Mouse (Mus musculus): ENCODE results near the gene Abca8a.
A peak's percentile ranks its signal among the peaks of the same experiment; 100 is the strongest.
"Not testable (repeated sequence)": the region's sequence is repeated elsewhere in the genome, so short reads cannot be mapped to it uniquely, and the experiment has no call there.

The Abca8a gene

DNA sequence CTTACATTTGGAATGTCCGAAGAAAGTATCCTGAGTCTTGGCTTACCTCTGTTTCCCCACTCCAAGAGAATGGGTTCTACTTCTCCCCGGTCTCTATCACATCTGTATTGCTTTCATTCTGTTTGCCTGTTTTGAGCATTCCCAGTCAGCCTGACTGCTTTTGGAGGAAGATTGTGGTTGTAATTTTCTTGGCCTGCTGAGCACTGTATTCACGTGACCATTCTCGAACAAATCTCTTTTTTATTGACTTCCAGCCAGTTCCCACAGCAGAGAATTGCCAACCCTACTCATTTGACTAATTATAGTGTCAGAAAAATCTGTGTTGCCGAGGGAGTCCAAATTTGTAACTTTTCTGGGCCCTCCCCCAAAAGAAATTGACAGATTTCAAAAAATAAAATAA is at the start of gene Abca8a:
Gene Abca8a, minus strand, starts transcription at position 121 of the 400 bp plus-strand sequence.
- DNase-seq = peak in 1 of 2 experiments; percentile 42

DNA sequence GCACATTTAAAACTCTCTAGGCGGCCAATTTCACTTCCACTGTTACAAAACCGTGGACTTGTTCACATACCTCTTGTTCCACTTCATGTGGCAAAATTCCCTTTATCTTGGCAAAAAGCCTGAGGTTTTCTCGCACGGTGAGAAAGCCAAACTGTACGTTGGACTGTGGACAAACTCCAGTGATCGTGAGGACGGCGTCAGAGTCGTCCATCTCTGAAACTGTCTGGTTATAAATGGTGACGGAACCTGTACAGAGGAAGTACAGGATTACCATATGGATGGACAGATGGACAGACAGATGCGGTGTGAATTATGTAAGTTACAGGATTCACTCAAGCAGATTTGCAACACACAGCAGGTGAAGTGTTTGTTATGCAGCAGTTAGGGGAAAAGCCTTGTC is 49.6 kb upstream of the Abca8a start:
- DNase-seq = peak; percentile 49 to 51

DNA sequence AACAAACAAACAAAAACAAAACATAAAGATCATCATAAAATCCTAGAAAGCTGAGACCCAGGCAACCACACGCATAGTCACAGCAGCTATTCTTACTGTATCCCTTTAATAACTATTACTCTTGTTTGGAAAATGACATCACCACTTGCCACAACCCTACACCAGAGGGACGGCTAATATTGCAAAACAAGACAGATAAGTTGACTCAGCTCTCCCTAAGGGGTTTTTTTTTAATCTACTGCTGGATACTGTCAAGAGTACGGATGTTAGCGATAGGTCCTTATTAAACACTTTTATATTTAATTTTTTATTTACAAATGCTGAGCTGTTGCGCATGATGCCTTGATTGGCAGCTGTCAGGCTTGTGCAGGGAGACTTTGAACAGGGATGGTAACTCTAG is 35.0 kb upstream of the Abca8a start:
- DNase-seq = no peak

DNA sequence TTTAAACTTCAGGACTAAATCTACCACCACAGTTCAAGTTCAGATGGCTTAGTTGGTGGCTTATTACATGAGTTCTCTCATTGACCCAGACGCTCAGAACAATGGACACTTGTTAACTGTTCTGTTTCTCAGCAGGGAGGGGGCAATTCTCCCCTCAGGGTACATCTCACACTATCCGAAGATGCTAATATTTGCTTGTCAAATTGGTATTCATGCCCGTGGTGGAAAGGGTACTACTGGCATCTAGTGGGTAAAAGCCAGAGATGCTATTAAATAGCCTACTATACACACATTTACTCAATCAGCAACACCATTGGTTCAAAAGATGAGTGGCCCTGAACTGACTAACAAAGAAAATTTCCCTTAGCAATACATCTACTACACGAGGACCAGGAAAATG is 15.4 kb upstream of the Abca8a start:
- DNase-seq = no peak

DNA sequence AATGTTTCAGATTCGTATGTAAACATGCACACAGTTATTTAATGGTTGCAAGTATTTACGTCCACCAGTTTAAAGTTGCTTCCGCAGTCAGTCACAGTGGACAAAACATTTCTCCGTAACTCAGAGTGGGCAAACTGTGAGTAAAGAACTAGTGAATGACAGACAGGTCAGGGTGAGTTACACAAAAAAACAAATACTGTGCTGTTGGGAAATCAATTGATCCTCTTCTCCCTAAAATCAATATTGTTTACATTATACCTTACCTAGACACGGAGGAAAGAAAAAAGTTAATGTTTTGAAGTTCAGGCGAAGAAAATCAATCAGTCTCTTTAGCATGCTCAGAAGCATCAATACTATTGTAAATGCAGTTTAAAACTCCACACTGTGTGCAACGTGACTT is 5.7 kb upstream of the Abca8a start:
- no peak for DNase-seq

DNA sequence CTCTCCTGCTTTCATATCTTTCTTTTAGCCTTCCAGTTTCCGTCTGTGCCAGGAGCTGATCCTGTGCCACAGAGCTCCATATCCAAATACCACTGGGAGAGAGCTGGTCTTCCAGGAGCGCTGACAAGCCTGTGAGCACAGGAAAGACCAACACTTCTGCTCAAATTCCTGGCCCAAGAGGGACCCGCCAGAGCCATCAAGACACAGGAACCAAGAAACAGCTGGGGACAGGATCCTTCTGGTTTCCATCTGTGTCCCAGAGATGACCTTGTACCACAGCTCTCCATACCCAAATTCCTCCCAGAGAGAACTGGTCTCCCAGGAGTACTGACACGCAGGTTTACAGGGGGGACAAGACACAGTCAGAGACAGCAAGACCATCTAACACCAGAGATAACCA is 3.1 kb upstream of the Abca8a start:
- DNase-seq = no peak

DNA sequence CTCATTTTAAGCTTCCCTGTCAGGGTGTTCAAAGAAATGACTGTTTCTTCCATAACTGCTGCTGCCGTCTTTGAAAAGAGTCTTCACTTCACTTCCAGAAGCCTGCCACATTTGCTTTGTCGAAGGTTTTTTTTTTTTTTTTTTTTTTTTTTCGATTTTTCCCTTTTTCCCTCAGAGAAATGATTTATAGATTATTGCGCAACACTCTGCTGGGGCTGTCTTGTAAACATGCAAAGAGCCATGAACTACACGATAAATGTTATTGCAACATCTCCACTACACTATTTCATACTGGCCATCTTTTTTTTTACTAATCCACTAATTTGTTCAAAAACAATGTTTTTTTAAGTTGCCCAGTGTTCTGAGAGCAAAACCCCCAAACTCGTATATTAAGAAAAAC is 1.7 kb upstream of the Abca8a start:
- peak in 1 of 2 experiments; percentile 26 for DNase-seq

DNA sequence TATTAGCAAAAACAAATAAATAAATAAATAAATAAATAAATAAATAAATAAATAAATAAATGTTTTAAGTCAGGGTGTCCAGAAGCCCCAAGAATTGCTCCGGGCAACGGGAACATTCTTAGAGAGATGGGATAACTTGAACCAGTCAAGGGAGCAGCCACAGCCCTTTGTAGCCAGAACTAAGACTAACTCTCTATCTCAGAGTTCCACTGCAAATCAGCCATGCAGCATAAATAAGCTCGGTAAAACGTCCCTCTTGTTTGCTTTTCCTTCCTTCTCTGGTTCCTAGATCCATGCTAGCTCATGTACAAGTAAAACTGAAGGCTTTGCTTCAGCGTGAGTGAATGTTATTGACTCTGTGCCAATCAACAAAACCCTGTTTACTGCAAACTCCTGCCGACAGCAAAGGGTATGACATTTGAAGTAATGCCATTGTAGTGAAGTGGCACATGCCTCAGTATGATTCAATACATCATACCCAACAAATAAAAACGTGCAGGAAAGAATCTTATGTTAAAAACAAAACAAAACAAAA is 865 bp downstream of the Abca8a start:
- DNase-seq = no peak

DNA sequence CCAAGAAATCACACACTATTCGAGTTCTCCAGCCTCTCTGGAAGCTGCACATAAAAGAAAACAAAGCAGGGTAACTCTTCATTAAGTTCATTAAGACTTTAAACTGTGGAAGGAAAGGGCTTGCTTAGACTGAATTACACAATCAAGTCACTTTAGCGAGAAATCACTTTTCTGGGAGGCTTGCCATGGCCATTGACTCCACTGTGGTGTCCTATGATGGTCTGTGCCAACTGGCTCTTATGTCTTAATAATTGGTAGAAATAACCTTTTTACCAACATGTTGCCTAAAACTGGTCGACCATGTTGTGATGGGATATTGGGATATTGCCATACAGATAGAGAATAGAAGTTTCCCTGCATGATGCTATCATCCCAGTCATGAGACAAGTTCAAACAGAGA is 1.5 kb downstream of the Abca8a start:
- peak in 1 of 2 experiments; percentile 13 for DNase-seq

DNA sequence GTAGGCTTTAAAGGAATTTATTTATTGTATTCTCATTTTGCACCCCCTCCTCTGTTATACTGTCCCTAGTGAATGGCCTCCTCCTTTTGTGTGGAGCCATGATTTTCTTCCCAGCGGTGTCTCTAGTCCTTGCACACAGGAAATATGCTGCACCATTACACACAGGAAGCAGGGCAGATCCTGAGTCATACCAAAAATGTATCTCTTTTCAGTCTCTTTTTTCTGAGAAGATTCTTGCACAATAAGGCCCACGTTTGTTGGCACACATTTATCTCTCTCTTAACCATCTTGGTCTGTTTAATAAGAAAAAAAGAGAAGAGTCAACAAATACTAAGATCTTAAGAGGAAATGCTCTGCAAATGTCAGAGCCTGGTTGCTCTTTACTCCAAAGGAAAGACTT is 4.5 kb downstream of the Abca8a start:
- DNase-seq = no peak

DNA sequence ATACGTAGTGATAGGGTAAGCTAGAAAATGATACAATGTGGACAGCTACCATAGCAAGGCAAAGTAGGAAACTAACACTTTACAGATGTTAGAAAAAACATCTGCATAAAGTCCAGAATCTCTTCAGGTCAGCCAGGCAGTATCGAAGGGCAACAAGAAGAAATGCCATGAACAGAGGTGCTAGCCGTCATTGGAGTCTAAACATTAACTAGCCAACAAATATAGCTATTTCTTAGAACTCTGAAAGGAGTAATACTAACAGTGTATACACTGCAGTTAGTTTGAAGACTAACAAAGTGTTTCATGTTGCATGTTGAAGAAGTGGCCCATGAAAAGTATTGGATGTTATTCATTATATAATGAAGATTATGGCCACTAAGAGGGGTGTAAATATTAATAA is 23.6 kb downstream of the Abca8a start:
- no peak for DNase-seq

DNA sequence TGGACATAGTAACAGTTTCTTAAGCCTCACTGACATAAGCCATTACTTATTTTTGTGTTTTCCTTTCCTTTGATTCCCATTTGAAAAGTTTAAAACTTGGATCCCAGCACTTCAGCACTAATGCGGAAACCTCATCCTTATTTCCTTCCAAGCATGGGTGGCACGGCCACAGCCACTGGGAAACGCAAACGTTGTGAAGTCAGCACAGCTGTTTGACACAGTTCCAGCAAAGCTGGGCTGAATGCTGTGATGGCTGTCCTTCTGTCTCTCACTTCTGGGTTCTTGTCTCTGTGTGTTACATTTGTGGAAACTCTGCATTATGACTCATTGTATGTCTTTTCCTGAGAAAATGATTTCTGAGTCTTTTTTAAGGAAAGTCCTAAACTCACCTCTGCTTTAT is 34.7 kb downstream of the Abca8a start:
- peak in 1 of 2 experiments; percentile 3 for DNase-seq

DNA sequence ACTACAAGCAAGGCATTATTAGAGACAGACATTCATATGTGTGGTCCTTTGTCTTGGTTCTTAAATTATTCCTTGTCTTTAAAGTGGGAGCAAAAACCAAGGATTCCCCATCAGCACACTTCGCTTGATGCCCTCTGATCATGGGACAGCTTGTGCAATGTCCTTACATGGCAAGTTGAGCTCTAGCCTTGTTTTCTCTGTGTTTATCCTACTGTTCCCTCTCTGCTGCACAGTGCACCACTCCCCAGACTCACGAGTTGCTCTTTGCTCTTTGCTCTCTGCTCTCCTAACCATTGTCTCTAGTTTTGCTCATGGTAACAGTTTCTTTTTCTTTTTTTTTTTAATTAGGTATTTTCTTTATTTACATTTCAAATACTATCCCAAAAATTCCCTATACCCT is 35.7 kb downstream of the Abca8a start:
- peak; percentile 20 to 28 for DNase-seq

DNA sequence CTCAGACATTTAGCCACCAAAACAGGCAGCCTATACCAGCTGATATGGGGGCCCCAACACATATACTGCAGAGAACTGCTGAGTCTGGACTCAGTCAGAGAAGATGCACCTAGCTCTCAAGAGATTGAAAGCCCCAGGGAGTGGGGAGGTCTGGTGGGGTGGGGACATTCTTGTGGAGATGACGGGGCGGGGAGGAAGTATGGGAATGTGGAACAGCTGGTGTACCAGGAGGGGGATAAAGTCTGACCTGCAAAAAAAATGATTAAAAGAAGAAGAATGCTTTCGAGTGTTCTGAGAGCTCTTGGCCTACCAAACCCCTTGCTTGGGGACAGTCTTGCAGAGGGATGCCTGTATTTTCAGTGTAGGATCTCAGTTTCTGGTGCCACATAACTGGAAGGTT is 42.1 kb downstream of the Abca8a start:
- no peak for DNase-seq

DNA sequence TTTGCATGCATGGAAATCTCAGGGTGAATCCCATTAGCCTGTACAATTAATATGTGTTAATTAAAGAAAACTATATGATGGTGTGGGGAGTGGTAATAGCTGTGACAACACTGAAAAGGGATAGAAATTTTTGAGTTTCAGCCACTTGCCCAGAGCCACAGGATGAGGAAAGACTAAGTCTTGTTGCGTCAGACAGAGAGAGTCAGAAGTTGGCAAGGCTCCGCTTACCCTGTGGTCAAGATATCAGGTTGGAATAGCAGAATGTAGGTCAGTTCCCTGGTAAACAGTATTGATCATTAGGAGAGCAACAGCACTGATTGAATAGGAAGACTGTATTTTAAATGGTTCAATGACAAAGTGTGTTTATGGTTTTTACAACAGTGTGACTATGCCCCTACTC is 58.0 kb downstream of the Abca8a start:
- DNase-seq = no peak

DNA sequence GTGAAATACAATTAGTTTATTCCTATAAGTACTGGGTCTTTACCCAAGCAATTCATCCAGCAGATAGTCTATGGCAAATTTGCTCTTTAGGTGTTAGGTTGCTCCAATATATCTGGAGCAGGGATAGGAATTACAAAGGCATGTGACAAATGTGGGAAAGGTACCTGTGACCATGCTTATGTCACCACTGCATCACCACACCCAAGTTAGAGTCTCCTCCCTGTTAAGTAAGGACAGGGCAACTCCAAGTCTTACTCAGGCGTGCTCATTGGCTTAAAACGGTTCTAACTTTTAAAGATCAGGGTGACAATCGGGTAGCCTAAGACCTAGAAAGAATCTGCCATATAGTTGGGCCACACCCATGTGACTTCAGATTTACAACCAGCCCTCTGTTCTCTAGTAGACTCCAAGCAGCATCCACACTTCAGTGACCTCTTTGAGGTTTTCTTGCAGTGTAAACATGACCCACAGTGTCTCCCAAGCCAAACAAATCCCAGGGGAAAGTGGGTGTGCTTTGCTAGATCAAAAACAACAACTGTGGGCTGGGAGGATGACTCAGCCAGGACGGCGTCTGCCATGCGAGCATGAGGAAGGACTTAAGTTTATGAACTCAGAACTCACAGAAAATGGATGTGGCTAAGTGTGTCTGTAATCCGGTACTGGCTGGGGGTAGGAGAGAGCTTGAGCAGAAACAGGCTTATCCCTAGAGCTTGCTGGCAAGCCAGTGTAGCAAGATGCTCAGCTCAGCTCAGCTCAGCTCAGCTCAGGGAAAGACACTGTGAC is 66.7 kb downstream of the Abca8a start:
- peak; percentile 23 to 44 for DNase-seq

DNA sequence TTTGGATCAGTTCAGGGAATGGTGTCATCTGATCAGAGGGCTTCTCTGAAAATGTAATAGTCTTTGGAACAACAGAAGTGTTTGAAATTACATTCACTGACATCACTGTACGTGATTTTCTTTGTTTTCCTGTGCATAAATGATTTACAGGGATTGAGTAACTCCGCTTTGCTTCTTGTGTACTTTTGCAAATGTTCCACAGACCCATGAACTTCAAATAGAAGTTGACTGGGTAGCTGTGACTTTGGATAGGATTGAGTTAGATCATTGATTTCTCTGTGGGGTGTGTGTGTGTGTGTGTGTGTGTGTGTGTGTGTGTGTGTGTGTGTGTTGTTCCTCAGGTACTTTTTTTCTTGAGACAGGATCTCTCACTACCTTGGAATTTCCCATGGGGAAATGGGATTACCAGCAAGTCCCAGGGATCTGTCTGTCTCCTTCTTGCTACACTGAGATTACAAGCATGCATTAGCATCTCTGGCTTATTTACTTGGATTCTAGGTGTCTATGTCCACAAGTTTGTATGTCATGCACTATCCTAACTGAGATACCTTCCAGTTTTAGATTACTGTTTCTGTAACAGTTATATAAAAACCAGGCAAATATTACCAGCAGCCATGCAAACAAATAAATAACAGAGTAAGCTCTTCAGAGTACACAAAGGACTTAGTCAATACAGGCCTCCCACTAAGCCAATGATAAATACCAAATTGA is 84.8 kb downstream of the Abca8a start:
- no peak for DNase-seq

DNA sequence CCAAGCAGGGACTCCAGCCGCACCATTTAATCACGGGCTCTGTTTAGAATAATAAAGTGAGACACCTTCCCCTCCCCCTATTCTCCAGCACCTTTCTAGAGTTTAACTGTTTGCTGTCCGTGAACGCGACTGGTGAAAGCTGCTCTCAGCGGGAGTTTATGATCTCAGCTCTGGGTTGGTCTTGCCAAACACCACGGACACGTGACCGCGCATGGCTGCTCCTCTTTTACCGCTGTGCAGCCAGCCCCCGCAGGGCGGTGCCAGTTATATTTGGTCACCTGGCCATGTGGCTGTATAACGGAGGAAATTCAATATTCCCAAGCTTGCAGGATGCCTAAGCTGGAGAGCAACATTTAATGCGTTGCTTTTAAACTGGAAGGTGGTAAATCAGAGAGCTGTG is 100.2 kb downstream of the Abca8a start, which contains the start of gene Abca8b:
Gene Abca8b, minus strand, starts transcription at position 222 of the 400 bp plus-strand sequence.
- peak; percentile 80 to 81 for DNase-seq

DNA sequence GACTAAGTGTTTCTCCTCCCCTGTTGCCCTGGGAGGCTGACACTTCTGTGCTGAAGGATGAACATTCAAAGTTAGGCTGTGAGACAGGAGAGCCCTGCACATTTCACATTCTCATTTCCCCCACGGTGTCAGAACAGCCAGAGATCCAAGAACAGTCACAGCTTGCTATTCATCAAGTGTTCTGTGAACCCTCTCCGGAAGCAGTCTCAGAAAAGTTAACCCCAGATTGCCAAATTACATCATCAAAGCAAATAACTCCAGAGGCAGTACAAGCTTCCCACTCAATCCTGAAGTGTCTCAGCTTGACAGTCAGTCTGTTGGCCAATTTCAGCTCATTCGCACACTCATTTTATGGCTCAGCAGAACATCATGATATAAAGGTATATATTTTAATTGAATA is 100.8 kb downstream of the Abca8a start:
- DNase-seq = peak in 1 of 2 experiments; percentile 27

DNA sequence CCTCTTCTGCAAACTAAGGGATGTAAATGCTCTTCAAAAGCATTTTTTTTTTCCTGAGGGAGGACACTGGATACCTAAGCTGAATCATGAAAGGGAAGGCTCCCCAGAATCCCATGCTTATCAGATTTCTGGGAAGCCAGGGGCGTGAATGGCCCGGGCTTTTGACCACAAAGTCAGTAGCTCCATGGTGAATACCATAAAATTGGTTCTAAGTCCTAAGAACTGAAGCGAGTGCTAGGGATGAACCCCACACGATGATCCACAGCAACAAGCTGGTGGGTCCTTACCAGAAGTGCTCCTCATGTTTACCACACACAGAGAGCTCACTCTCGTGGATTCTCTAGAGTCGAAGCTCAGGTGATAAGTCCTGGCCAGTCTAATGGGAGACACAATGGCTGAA is 101.8 kb downstream of the Abca8a start:
- no peak for DNase-seq

DNA sequence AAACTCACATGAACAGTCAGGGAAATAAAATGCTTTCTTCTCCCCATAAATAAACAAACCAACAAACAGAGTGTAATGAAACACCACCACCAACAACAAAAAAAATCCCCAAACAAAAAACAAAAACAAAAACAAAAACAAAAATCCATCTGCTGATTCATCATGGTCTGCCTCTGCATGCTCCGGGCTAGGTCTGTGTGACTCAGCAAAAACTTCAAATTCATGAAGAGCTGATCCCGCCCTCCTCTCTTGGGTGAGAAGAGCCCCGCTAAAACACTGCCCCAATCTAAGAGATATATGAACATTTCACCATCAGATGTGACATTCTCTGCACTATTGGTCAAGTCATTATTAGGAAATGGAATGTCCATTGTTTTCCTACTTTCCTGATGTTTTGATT is 104.5 kb downstream of the Abca8a start:
- DNase-seq = no peak

DNA sequence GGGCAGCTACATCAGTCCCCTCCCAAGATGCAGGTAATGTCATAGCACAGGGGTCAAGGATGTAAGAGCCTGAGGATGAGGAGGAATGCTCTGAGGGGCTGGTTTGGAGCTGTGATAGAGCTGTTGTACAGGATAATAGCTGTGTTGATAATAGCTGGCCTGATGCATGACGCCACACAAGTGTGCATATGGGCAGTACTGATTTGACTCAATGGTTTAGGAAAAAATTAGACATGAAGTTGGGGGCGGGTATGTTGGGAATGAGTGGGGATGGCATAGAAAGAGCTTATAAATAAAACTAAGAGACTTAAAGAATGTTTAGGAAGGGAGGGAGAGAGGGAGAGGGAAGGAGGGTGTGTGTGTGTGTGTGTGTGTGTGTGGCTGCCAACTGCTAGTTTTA is 105.5 kb downstream of the Abca8a start:
- DNase-seq = no peak

DNA sequence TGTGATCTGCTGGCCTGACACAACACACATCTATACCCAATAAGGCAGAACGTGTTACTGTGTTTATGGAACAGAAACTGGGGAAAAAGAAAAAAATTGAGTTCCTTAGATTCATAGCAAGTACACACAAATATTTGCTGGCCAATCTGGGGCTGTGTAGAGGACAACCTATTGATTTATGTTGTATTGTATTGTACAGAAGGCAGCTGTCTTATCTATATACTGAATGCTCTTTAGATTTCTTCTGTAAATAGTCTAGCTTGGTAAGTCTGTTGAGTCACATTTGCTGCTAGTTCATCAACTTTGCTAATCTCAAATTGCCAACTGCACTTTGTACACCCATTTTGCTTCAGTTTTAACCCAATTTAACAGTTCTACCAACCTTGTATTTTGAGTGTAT is 107.6 kb downstream of the Abca8a start:
- no peak for DNase-seq

DNA sequence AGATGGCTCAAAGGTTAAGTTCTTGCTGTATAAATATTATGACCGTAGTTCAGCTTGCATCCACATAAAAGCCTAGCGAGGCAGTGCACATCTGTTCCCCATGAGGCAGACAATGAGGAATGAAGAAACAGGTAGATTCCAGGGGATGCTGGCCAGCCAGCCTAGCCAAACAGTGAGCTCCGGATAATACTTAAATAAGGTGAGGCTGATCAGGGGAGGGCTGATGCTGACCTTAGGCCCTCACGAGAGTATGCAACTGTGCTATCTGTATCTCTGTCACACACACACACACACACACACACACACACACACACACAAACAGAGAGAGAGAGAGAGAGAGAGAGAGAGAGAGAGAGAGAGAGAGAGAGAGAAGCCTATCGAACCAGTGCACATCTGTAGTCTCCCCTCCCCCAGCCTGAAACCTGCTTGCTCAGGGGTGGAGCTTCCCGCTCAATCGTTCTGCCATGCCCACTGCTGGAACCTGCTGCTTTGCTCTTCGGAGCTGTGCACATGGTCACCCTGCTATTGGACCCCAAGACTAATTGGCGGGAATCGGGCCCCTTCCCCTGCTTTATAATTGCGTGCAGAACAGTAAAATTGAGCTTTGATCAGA is 108.2 kb downstream of the Abca8a start:
- not testable (repeated sequence) for DNase-seq

All from kidney, postnatal 36 days (tissue).